Mouse (Mus musculus): Measurements from ENCODE around the gene Ccl19. TPM values are rescaled to one million over a fixed set of nuclear protein-coding genes. Genes with fewer than 3 reads are reported as not detected.
"Not testable (repeated sequence)": the region's sequence is repeated elsewhere in the genome, so short reads cannot be mapped to it uniquely, and the experiment has no call there.

Gene Ccl19
- polyA plus RNA-seq (2015; fragmentation: Nextera tagmentation; extraction: Ambion mirVana), result not detected in 2 replicates

DNA sequence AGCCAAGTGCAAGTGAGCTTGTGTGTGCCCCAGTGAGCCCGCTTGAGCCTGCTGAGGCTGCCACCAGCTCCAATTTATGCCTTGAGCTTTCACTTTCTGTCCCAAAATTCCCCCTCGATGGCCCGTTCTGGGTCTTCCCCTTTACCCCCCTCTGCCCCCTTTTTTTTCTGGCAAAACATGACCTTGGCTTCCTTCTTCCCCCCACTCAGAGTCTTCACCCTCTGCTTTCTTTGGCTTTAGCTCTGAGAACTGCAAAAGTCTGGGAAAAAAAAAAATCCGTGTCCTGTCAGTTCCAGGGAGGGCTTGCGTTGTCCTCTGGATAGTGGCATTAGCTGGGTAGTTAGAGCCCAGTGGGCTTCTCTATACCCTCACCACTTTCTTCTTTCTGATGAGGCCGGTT, at the start of gene Ccl19:
Gene Ccl19 (minus strand): TSS at position 101 of the 400 bp plus-strand sequence.
- H3K4me2 ChIP-seq; ATAC-seq (ENCODE audit: insufficient read depth); H3K9ac ChIP-seq; H3K4me1 ChIP-seq (replicated peaks); H3K4me3 ChIP-seq (replicated peaks); H3K9me3 ChIP-seq (replicated peaks); H3K27me3 ChIP-seq; H3K27ac ChIP-seq (replicated peaks); H3K36me3 ChIP-seq (replicated peaks): not testable (repeated sequence)
- WGBS (ENCODE audit: insufficient replicate concordance), result no CpG with 5 or more reads among the region's 6 CpGs

- WGBS (ENCODE audit: insufficient replicate concordance), result no CpG with 5 or more reads among the region's 5 CpGs
- H3K36me3 ChIP-seq (replicated peaks); H3K27me3 ChIP-seq; H3K4me3 ChIP-seq (replicated peaks); H3K9ac ChIP-seq; H3K4me1 ChIP-seq (replicated peaks); H3K4me2 ChIP-seq; H3K9me3 ChIP-seq (replicated peaks); H3K27ac ChIP-seq (replicated peaks); ATAC-seq (ENCODE audit: insufficient read depth): not testable (repeated sequence)
Measured at GRCm38 (mm10) chr4:42773893-42774292, 17.5 kb upstream of the Ccl19 start, which contains the start of gene Ccl21a. Ccl21a (minus strand) TSS chr4:42773993.

- not testable (repeated sequence) for H3K36me3 ChIP-seq (replicated peaks); H3K9ac ChIP-seq; H3K9me3 ChIP-seq (replicated peaks); H3K4me2 ChIP-seq; ATAC-seq (ENCODE audit: insufficient read depth); H3K4me3 ChIP-seq (replicated peaks); H3K27ac ChIP-seq (replicated peaks); H3K27me3 ChIP-seq; H3K4me1 ChIP-seq (replicated peaks)
- no CpG with 5 or more reads among the region's 13 CpGs for WGBS (ENCODE audit: insufficient replicate concordance)
Measured at GRCm38 (mm10) chr4:42735245-42735644, 21.1 kb downstream of the Ccl19 start, which contains the start of gene 4930578G10Rik. 4930578G10Rik (plus strand) TSS chr4:42735545.

Other genes starting within 250 kb of the Ccl19 start
- not detected in 2 replicates for gene Fam205a2, start 228.4 kb downstream of the Ccl19 start, polyA plus RNA-seq (2015; fragmentation: Nextera tagmentation; extraction: Ambion mirVana)
- gene Gm10591, start 144.4 kb downstream of the Ccl19 start, polyA plus RNA-seq (2015; fragmentation: Nextera tagmentation; extraction: Ambion mirVana), result not detected in 2 replicates
- gene Gm2564, start 126.9 kb downstream of the Ccl19 start, polyA plus RNA-seq (2015; fragmentation: Nextera tagmentation; extraction: Ambion mirVana), result not detected in 2 replicates
- not detected in 2 replicates for gene Ccl27b, start 101.3 kb downstream of the Ccl19 start, polyA plus RNA-seq (2015; fragmentation: Nextera tagmentation; extraction: Ambion mirVana)
- not detected in 2 replicates for gene Il11ra2, start 94.7 kb downstream of the Ccl19 start, polyA plus RNA-seq (2015; fragmentation: Nextera tagmentation; extraction: Ambion mirVana)
- gene 4930578G10Rik, start 21.0 kb downstream of the Ccl19 start, polyA plus RNA-seq (2015; fragmentation: Nextera tagmentation; extraction: Ambion mirVana), result not detected in 2 replicates
- gene Ccl21a, start 17.4 kb upstream of the Ccl19 start, polyA plus RNA-seq (2015; fragmentation: Nextera tagmentation; extraction: Ambion mirVana), result 0.41 and 1.0 TPM in 2 replicates
- gene Fam205a1, start 97.3 kb upstream of the Ccl19 start, polyA plus RNA-seq (2015; fragmentation: Nextera tagmentation; extraction: Ambion mirVana), result 0.15 TPM in 2 replicates
- gene Gm12394, start 100.2 kb upstream of the Ccl19 start, polyA plus RNA-seq (2015; fragmentation: Nextera tagmentation; extraction: Ambion mirVana), result not detected in 2 replicates
- 0.35 and 0.61 TPM in 2 replicates for gene Fam205c, start 117.7 kb upstream of the Ccl19 start, polyA plus RNA-seq (2015; fragmentation: Nextera tagmentation; extraction: Ambion mirVana)
- gene Phf24, start 160.1 kb upstream of the Ccl19 start, polyA plus RNA-seq (2015; fragmentation: Nextera tagmentation; extraction: Ambion mirVana), result 0.12 and 0.16 TPM in 2 replicates
- 1.2 and 1.5 TPM in 2 replicates for gene Dnajb5, start 193.2 kb upstream of the Ccl19 start, polyA plus RNA-seq (2015; fragmentation: Nextera tagmentation; extraction: Ambion mirVana)
- gene 1700022I11Rik, start 213.0 kb upstream of the Ccl19 start, polyA plus RNA-seq (2015; fragmentation: Nextera tagmentation; extraction: Ambion mirVana), result 0.24 TPM in 1 of 2 replicates, not detected in the other
- gene Vcp, start 243.9 kb upstream of the Ccl19 start, polyA plus RNA-seq (2015; fragmentation: Nextera tagmentation; extraction: Ambion mirVana), result 202 and 204 TPM in 2 replicates

Data from liver, embryonic 15.5 days (tissue).